Mouse (Mus musculus): ENCODE data around the gene Papolb. TPM values are rescaled to one million over a fixed set of nuclear protein-coding genes. Genes with fewer than 3 reads are reported as not detected.

Papolb gene
- total RNA-seq, 2 experiments from 2014 or later = 0.54 to 0.86 TPM

Other genes starting within 250 kb of the Papolb start
- 10 to 100 TPM; 51.1 to 55.3 TPM for gene Foxk1, start 128.6 kb downstream of the Papolb start, total RNA-seq (2021)
- 10 to 100 TPM; 21.1 to 23.4 TPM for gene Ap5z1, start 66.1 kb downstream of the Papolb start, total RNA-seq (2021)
- 10 to 100 TPM; 12.3 to 13.3 TPM for gene Radil, start 21.0 kb upstream of the Papolb start, total RNA-seq (2021)
- gene Mmd2, start 78.7 kb upstream of the Papolb start, total RNA-seq (2021) = 100 to 1,000 TPM; 160 to 165 TPM
- 100 to 1,000 TPM in 1 of 2 experiments, 10 to 100 TPM in 1; 100.0 to 107 TPM for gene Wipi2, start 97.6 kb upstream of the Papolb start, total RNA-seq (2021)
- 10 to 100 TPM; 43.0 to 45.7 TPM for gene Slc29a4, start 162.4 kb upstream of the Papolb start, total RNA-seq (2021)

Measured in layer of hippocampus, adult 18-20 months (tissue).